10 mouse cellular contexts compared by ENCODE assay signal in the genomic region with DNA sequence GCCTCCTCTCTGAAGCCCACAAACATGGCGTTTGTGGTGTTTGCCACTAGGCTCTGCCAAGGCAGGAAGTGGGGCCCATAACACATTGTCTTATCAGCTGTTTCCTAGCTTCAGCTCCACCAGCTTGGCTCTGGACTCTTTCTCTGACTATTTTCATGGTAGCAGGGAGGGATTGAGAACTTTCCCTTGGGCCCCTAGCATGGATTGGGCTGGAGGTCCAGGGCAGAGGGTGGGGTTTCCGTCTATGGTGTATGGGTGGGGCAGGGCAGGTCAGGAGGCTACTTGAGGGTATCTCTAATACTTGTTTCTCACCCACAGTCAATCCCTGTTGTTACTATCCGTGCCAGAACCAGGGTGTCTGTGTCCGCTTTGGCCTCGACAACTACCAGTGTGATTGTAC.
"Had no signal": no experiment of that assay in that cellular context is flagged by ENCODE, and none has a peak within 500 bp of the region (broad histone marks: within the 10 kb centered on the region; RNA-seq: fewer than 3 reads in every experiment).

No protein-coding gene starts in this region.

- H3K4me2 ChIP-seq: kidney, embryonic 15.5 days; limb, embryonic 13.5 days; liver, embryonic 11.5 days; liver, embryonic 15.5 days; neural tube, embryonic 12.5 days had no signal

- H3K9me3 ChIP-seq: kidney, embryonic 15.5 days; limb, embryonic 13.5 days; liver, embryonic 15.5 days; neural tube, embryonic 12.5 days had no signal

- DNase-seq: kidney, adult 2 months; kidney, postnatal 14 days; left cerebral cortex, postnatal 4 days; midbrain, embryonic 14.5 days had no signal

- H3K36me3 ChIP-seq: neural tube, embryonic 12.5 days had no signal

- H3K9ac ChIP-seq: kidney, embryonic 15.5 days; limb, embryonic 13.5 days; liver, embryonic 15.5 days; neural tube, embryonic 12.5 days had no signal

- H3K4me1 ChIP-seq: neural tube, embryonic 12.5 days had no signal

- H3K4me3 ChIP-seq: kidney, embryonic 15.5 days; limb, embryonic 13.5 days; liver, embryonic 15.5 days; neural tube, embryonic 12.5 days had no signal

- H3K27me3 ChIP-seq: kidney, embryonic 15.5 days; neural tube, embryonic 12.5 days had no signal

- H3K27ac ChIP-seq: limb, embryonic 13.5 days; liver, embryonic 15.5 days; neural tube, embryonic 12.5 days; stomach, postnatal 0 days had no signal
